Mouse (Mus musculus) T-helper 2 cell (primary cell): ENCODE data around the gene Igf1r.
"Not testable (repeated sequence)": the region's sequence is repeated elsewhere in the genome, so short reads cannot be mapped to it uniquely, and the experiment has no call there.

Experiments
- in situ Hi-C: fragments of 300-600 bp; cut with MboI, MseI; formaldehyde crosslinking; loops from one replicate; pipeline ENCODE4 v1.15.1; 2025; ENCODE audit warnings: high pct_unique_total_duplicates

Gene Igf1r

GRCm38 (mm10) chr7:68264531-68264930 is 311.9 kb downstream of the Igf1r start:
- in situ Hi-C loops = loop anchor here (10.0 kb wide), 1 partner anchor 1580 kb away; the partner anchor contains the start of genes Asb7 and Lins1

DNA sequence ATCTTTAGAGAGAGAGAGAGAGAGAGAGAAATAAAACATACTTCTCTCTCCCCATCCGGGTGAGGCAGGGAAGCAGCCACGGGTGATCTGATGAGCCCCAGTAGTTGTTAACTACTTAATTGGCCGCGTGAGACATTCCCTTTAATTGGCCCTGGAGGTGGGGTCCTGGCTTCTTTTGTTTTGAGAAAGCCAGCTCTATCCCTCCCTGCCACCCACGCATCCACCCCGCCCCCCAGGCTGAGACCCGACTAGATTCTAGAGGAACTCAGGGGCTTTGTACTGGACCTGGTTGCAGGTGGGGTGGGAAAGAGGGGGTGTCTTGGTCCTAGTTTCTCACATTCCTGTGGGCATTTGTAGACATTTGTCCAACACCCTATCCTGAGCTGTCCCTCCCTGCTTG is 312.8 kb downstream of the Igf1r start:
- in situ Hi-C loops = loop anchor here (10.0 kb wide), 1 partner anchor 1581 kb away; the partner anchor contains the start of genes Asb7 and Lins1

- in situ Hi-C loops = loop anchor here (10.0 kb wide), 1 partner anchor 1582 kb away; the partner anchor contains the start of genes Asb7 and Lins1
Measured at GRCm38 (mm10) chr7:68266691-68267090, 314.1 kb downstream of the Igf1r start.

DNA sequence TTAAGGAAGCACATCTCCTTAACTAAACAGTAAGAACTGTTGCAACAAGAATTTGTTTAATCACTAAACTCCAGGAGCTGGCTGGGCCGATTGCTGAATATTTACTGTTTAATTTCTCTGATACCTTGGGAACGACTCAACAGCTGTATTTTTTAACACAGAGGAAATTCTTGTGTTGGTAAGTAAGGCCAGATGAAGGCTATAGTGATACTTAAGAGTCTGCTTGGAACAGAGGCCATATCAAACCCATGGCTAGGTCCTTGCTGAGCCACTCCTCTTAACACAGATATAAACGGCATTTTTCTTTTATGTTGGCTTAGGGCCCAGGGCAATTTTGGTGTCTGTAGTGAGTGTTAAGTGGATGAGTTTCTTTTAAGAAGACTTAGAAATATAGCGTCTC is 317.9 kb downstream of the Igf1r start:
- in situ Hi-C loops = no loop called here

GRCm38 (mm10) chr7:68271816-68272215 is 319.2 kb downstream of the Igf1r start:
- in situ Hi-C loops = no loop called here

DNA sequence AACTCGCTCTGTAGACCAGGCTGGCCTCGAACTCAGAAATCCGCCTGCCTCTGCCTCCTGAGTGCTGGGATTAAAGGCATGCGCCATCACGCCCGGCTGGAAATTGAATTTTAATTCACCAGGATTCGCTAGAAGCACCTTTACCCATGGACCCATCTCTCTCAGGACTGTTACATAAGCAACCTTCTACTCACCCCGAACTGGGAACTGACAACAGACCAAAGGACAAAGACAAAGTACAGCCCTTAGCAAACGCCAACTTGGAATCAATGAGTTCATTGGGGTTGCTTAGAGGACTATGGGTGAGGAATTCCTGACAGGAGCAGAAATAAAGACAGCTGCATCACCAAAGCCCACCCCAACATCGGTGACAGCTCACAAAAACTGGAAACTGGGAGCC is 320.0 kb downstream of the Igf1r start:
- in situ Hi-C loops = no loop called here

DNA sequence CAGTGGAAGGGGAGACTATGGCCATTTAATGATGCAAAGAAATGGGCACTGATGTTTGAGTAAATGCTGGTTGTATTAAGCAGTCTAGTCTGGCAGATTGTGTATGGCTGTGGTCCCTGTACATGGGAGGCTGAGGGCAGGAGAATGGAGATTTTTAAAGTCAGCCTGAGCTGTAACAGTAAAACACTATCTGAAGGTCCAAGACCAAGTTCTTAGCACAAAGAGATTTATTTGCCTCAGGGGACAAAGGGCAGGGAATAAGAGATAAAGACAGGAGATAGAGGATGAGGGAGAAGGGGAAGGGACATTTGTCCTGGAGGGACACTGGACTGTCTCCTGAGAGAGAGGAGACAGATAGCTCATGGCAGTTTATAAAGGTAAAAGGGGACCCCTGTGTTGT is 320.9 kb downstream of the Igf1r start, which contains the start of gene Fam169b:
Gene Fam169b (plus strand): TSS at position 325 of the 400 bp plus-strand sequence.
- in situ Hi-C loops = no loop called here

DNA sequence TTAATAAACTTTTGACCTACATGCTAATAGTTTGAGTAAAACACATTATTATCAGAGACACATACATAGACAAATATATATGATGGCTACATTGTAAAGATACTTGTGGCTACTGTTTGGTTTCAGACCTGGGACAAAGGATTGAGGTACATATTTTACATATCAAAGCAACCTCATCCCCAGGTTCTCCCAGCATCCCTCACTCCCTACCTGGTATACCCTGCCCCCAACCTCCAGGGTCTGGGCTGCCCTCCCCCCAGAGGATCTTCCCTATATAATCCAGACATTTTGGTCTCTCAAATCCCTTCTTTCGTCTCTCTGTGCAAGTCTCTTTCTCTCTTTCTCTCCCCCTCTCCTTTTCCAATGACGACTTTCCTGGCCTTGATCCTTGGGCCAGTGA is 321.6 kb downstream of the Igf1r start:
- in situ Hi-C loops = no loop called here

- in situ Hi-C loops = no loop called here
Measured at GRCm38 (mm10) chr7:68274951-68275350, 322.3 kb downstream of the Igf1r start.

GRCm38 (mm10) chr7:68275445-68275837 is 322.8 kb downstream of the Igf1r start:
- in situ Hi-C loops = not testable (repeated sequence)

DNA sequence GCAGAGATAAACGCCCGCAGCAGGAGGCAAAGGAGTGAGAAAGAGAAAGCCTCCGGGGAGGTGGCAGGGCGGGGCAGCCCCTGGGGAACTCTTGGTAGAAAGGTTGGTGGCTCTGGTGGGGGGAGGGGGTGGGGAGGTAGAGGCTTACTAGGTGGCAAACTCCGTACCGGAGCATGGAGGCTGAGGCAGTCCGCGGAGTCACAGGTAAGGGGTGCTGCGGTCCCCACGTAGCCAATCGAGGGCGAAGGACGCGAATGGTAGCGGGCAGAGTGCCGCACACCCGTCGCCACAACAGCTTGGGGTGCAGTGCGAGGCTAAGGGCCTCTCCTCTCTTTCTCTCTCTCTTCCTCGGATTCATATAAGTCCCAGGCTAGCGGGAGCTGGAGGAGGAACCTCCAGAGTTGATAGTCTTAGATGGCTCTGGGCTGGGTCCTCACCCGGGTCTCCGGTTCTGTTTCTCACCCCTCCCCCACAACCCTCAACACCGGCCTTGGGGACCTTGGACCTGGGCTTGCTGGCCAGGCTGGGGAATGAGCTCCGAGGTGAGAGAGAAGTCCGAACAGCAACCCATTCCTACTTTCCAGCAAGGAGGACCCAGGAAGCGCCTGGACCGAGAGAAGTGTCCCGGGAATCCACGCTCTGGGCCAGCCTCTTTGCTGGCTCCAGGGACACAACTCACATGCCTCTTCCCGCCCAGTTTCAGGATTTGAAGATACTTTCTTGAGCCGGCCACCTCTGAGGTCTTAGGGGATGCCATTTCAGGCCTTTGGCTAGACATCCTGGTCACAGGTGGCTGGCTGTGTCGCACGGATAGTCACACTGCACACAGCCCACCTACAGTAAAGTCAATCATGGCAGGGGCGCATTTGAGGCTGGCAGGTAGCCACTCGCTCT is 323.5 kb downstream of the Igf1r start:
- in situ Hi-C loops = no loop called here

DNA sequence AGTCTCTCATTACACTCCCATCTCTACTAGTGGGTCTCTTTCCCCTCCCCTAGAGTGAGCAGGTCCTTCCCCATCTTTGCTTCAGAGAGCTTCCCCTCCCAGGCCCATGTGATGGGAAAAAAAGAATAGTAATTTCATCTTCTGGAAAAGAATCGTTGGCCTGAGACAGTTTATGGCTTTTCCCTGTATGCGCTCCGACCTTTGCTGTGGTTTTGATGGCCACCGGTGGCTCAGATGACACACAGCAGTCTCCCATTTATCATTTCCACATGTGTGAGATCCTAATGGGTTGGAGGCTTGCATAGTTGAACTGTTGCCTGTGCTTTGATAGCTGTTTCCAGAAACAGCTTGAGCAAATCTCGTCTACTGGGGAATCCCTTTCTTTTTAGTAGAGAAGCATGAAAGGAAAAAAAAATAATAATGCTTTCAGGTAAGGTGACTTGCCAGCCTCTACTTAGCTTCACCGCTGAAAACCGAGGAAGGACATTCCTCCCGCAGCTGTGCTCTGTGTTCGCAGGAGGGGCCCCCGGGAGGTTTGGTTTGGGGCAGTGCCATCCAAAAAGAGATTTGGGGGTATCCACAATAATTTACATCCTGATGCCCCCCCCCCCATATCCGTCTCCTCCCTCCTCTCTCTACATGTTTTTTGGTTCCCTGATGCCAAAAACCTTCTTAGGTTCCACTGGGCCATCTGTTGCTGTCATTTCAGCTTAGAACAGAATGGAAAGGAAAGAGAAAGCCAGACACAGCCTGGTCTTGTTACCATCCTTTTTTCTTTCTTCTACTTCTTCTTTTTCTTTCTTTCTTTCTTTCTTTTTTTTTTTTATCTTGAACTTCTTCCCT is 324.6 kb downstream of the Igf1r start:
- in situ Hi-C loops = no loop called here

DNA sequence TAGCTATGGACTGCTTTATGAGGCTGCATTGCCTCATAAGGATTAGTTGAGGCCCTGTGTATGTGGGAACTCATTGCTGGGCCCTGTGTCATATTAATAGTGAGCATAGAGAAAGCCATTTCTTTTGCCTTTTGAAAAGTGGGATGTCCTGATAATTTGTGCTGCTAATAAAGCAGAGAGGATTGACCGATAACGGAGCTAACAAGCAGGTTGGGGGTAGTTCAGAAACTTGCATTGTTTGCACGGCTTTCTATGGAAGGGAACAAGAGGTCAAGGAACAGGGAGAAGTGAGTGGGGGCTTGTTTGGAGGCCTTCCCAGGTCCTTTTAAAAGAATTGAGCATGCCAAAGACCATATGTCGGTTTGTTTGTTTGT is 325.3 kb downstream of the Igf1r start:
- in situ Hi-C loops = no loop called here

DNA sequence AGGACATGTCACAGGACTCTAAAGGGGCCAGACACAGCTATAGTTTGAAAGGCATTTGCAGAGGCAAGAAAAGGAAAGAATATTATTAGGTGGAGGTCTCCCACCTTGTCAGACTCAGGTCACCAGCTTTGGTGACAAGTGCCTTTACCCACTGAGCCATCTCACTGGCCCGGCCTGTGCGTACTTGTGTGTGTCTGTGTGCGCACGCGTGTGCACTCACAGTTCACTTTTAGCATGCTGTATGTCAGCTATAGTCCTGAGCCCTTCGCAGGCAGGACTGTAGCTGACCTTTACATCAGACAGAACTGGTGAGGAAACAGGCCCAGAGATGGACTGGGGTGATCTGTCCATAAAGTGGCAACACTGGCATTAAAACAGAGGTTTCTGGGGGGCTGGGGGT is 325.8 kb downstream of the Igf1r start:
- in situ Hi-C loops = no loop called here

- in situ Hi-C loops = no loop called here
Measured at GRCm38 (mm10) chr7:68278908-68279307, 326.3 kb downstream of the Igf1r start.

- in situ Hi-C loops = no loop called here
Measured at GRCm38 (mm10) chr7:68279481-68279880, 326.9 kb downstream of the Igf1r start.

DNA sequence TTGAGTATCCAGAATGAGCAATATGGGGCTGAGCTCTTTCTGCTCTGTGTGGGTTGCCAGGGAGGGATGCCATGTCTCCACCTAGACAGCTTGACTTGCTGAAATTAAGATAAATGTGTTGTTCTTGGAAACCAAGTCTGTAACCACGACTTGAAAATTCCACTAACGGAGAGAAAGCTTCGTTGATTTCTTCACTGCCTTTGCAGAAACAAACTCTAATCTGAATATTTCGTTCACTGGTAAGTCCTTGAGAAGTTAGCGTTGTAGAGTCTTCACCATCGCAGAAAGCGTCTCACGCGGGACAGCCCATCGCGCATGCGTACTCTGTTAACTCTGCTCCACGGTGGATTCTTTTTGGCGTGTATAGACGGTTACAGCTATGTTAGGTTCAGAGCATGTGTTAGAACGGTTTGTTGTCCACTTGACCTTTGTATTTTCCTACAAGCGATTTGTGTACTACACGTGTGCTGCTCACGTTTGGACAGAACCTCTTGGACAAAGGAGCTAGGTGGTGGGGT is 327.8 kb downstream of the Igf1r start:
- in situ Hi-C loops = loop anchor here (5.0 kb wide), 1 partner anchor 323 kb away; no protein-coding TSS in a partner anchor

DNA sequence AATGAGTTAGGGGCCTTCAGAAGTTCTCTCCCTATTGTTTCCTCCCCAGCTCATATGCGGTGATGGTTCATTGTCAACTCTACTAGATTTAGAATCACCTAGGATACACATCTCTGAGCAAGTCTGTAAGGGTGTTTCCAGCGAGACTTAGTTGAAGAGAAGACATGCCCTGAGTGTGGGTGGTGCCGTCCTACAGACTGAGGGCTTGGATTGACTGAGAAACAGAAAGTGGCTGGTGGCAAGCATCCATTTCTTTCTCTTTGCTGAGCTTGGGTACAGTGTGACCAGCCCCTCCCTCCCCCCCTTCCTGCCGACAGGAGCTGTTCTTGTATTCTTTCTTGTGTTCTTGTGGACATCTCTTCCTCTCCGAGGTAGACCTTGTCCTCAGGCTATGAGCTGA is 328.7 kb downstream of the Igf1r start:
- in situ Hi-C loops = loop anchor here (5.0 kb wide), 1 partner anchor 324 kb away; no protein-coding TSS in a partner anchor

- in situ Hi-C loops = loop anchor here (5.0 kb wide), 1 partner anchor 325 kb away; no protein-coding TSS in a partner anchor
Measured at GRCm38 (mm10) chr7:68282304-68283132, 329.9 kb downstream of the Igf1r start.

GRCm38 (mm10) chr7:68283133-68283520 is 330.5 kb downstream of the Igf1r start:
- in situ Hi-C loops = loop anchor here (5.0 kb wide), 1 partner anchor 326 kb away; no protein-coding TSS in a partner anchor
